Mouse (Mus musculus): ENCODE results near the gene Atg9a. TPM values are rescaled to one million over a fixed set of nuclear protein-coding genes. Genes with fewer than 3 reads are reported as not detected.

Atg9a gene
- polyA plus RNA-seq, 1 experiment from 2014 or later = 17.4 TPM

DNA sequence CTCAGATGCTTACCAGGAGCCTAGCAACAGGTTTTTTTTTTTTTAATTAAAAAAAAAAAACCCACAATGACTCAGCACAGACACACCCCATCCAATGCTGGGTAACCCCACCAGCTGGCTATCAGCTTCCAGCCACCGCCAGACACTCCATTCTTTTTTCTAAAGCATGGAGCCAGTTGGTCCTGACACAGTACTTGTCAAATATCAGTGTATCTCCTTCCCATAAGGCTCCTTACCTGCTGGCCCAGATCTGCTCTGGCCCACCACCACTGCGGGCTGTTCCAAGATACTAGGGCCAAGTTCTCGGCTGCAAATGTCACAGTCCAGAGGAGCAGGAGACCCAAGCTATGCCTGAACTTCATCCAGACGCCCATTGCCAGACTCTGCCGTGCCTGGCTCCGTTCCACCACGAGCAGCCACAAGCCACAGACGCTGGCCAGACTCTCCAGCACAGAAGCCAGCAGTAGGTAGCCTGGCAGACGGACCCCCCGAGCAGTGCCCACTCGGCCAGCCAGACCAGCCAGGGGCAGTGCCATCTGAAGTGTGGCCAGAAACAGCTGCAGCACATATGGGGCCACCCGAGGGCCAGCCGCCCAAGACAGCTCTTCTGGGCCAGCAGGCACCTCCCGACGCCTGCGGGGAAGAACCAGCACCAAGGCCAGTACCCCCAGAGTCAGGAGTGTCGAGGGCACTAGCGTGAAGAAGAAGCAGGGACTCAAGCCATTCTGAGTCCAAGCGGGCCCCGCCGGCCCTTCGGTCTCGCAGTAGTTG, 12.5 kb downstream of the Atg9a start:
- DNase-seq (ENCODE audit: low spot score) (peak; percentile 61), ATAC-seq (ENCODE audit: low FRiP score, low TSS enrichment) (peak; percentile 48)
- peak overlapping the region; percentile 69 for H3K9ac ChIP-seq (ENCODE audit: low read length)
- 7% methylated on average over 23 of the region's 23 CpGs for WGBS
- TF ChIP-seq CTCF (IDR thresholded peaks at IDR 0.05; ENCODE audit: low read depth) (no peak), EP300 (optimal IDR thresholded peaks at IDR 0.05) (no peak)
- H3K36me3 ChIP-seq (ENCODE audit: control insufficient read depth, insufficient read depth, low read length) = peaks cover 11% of the 10 kb centered on the region; the same call in 1 of the 2 replicates
- peak overlapping the region; percentile 62 for H3K4me3 ChIP-seq (ENCODE audit: low read depth, low read length)
- H3K4me1 ChIP-seq (replicated peaks; ENCODE audit: control insufficient read depth, insufficient read depth) = peaks cover 7% of the 10 kb centered on the region; the same call in 1 of the 2 replicates
- H3K27ac ChIP-seq (replicated peaks) = peak overlapping the region; percentile 81
- H3K4me2 ChIP-seq (replicated peaks; ENCODE audit: low read depth) = peak overlapping the region; percentile 92
- no peaks in the 10 kb centered on the region for H3K27me3 ChIP-seq (ENCODE audit: control insufficient read depth, insufficient read depth, low read length)
- no peaks in the 10 kb centered on the region for H3K9me3 ChIP-seq (ENCODE audit: control insufficient read depth, low read length)

DNA sequence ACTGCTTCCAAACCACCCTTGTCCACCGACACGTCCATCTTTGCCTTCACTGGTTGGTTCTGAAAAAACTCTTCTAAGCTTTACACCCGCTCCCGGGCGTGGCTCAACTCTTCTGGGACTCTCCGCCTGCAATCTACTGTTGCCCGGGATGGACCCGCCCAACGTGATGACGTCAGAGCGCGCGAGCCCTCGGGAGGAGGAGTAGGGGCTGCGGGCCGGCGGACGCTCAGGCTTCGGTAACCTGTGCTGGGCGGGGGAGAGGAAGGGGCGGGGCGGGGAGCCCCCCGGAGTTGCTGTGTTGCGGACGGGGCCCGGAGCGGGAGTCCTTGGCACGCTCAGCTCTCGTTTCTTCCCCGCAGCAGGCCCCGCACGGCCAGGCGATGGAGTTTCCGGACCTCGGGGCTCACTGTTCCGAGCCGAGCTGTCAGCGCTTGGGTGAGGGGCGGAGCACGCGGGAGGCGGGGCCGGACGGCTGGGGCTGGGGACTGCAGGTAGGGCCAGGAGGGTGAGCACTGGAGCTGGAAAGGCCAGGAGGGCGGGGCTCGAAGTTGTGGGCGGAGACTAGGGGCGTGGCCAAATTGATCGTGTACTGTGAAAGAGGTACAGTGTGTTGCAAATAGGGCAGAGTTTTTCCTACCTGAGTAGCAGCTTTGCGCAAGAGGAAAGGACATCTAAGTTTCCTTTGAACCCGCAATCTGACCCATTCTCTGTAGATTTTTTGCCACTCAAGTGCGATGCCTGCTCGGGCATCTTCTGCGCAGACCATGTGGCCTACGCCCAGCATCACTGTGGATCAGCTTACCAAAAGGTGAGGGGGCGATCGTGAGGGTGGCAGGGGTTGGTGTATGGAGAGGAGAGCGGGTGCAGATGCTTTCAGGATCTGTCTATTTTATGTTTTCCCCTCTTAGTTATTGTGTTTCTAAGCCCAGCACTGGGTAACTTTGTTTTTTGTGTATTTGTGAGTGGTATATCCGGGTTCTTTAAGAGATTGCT, 23.2 kb downstream of the Atg9a start, which contains the start of gene Zfand2b:
Zfand2b (plus strand) TSS at position 175 of the 993 bp plus-strand sequence.
- peaks cover 19% of the 10 kb centered on the region; the same call in 1 of the 2 replicates for H3K36me3 ChIP-seq (ENCODE audit: control insufficient read depth, insufficient read depth, low read length)
- 0 out of 2 replicates have a peak, but pooled peaks cover 3% of the 10 kb centered on the region for H3K4me1 ChIP-seq (replicated peaks; ENCODE audit: control insufficient read depth, insufficient read depth)
- H3K27me3 ChIP-seq (ENCODE audit: control insufficient read depth, insufficient read depth, low read length) = no peaks in the 10 kb centered on the region
- no peaks in the 10 kb centered on the region for H3K9me3 ChIP-seq (ENCODE audit: control insufficient read depth, low read length)
- ATAC-seq (ENCODE audit: low FRiP score, low TSS enrichment) = peak; percentile 98
- TF ChIP-seq CTCF (IDR thresholded peaks at IDR 0.05; ENCODE audit: low read depth) = no peak
- TF ChIP-seq EP300 (optimal IDR thresholded peaks at IDR 0.05) = no peak
- peak within 1 kb of the TSS; percentile 79 for H3K9ac ChIP-seq (ENCODE audit: low read length)
- WGBS = 2% methylated on average over 58 of the region's 59 CpGs
- peak within 1 kb of the TSS; percentile 65 for H3K4me2 ChIP-seq (replicated peaks; ENCODE audit: low read depth)
- H3K4me3 ChIP-seq (ENCODE audit: low read depth, low read length) = peak within 1 kb of the TSS; percentile 83
- H3K27ac ChIP-seq (replicated peaks) = peak within 1 kb of the TSS; percentile 90
- DNase-seq (ENCODE audit: low spot score) = peak; percentile 99

DNA sequence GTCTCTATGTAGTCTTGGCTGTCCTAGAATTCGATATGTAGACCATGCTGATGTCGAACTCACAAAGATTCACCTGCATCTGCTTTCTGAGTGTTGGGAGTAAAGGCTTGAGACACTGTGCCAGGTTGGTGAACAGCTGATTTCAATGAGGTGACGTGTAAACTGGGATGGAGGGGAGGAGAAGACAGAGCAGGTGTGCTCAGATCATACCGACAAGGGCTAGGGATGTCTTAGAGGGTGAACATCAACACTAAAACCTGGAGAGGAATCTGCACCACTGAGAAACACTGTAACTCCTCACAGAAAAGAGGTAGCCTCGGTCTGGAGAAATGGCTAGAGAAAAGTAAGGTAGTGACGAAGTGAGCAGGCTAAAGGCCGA, 23.9 kb downstream of the Atg9a start:
- Histone ChIP-seq H3K36me3 (ENCODE audit: control insufficient read depth, insufficient read depth, low read length) (peaks cover 13% of the 10 kb centered on the region; the same call in 1 of the 2 replicates), H3K4me2 (replicated peaks; ENCODE audit: low read depth) (peak overlapping the region; percentile 65), H3K4me1 (replicated peaks; ENCODE audit: control insufficient read depth, insufficient read depth) (0 out of 2 replicates have a peak, but pooled peaks cover 3% of the 10 kb centered on the region), H3K27me3 (ENCODE audit: control insufficient read depth, insufficient read depth, low read length) (no peaks in the 10 kb centered on the region), H3K4me3 (ENCODE audit: low read depth, low read length) (peak overlapping the region; percentile 83), H3K9me3 (ENCODE audit: control insufficient read depth, low read length) (no peaks in the 10 kb centered on the region), H3K27ac (replicated peaks) (peak overlapping the region; percentile 90), H3K9ac (ENCODE audit: low read length) (peak overlapping the region; percentile 79; the same call in 1 of the 2 replicates)
- WGBS = 9% methylated on average over 7 of the region's 7 CpGs
- TF ChIP-seq CTCF (IDR thresholded peaks at IDR 0.05; ENCODE audit: low read depth) (no peak), EP300 (optimal IDR thresholded peaks at IDR 0.05) (no peak)
- ATAC-seq (ENCODE audit: low FRiP score, low TSS enrichment) (peak; percentile 12), DNase-seq (ENCODE audit: low spot score) (no peak)

DNA sequence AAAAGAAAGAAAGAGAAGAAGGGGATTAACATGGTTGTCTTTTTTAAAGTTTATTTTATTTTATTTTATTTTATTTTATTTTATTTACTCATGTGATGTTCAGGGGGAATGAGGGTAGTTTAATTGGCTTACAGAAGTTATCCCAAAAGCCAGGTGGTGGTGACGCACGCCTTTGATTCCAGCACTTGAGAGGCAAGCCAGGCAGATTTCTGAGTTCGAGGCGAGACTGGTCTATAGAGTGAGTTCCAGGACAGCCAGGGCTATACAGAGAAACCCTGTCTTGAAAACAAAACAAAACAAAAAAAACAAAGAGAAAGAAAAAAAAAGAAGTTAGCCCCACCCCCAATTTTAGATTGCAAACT, 31.8 kb downstream of the Atg9a start:
- Histone ChIP-seq H3K9me3 (ENCODE audit: control insufficient read depth, low read length) (no peaks in the 10 kb centered on the region), H3K36me3 (ENCODE audit: control insufficient read depth, insufficient read depth, low read length) (no peaks in the 10 kb centered on the region), H3K4me1 (replicated peaks; ENCODE audit: control insufficient read depth, insufficient read depth) (no peaks in the 10 kb centered on the region), H3K9ac (ENCODE audit: low read length) (no peak overlapping the region), H3K4me3 (ENCODE audit: low read depth, low read length) (no peak overlapping the region), H3K27ac (replicated peaks) (no peak overlapping the region), H3K4me2 (replicated peaks; ENCODE audit: low read depth) (no peak overlapping the region), H3K27me3 (ENCODE audit: control insufficient read depth, insufficient read depth, low read length) (no peaks in the 10 kb centered on the region)
- TF ChIP-seq CTCF (IDR thresholded peaks at IDR 0.05; ENCODE audit: low read depth) = no peak
- WGBS = 81% methylated on average over 4 of the region's 4 CpGs
- ATAC-seq (ENCODE audit: low FRiP score, low TSS enrichment) (no peak), DNase-seq (ENCODE audit: low spot score) (no peak)

DNA sequence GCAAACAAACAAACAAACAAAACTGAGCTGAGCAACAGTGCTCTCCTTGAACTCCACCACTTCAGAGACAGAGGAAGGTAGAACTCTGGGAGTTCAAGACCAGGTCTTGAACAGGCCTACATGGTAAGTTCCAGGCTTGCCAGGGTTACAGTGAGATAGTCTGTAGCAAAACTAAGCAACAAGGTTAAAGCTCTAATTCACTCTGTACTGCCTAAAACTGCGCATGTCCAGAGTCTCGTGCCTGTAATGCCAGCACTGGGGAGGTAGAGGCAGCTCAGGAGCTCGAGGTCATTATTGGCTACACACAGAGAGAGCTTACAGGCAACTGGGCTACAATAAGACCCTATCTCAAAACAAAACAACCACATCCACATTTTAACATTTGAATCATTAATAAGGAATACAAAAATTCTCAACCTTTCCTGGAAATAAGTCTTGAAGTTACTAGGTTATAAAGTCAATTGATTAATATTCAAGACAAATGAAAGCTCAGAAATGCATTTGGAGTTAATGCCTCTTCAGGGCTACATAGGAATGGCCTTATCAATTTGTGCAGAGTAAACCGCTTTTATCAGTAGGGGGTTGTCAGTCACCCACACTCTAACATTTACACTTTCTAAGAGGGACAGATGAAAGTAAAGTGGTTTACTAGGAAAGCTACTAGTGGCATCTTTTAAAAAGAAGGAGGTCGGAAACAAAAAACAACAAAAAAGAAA, 32.3 kb downstream of the Atg9a start:
- DNase-seq (ENCODE audit: low spot score) = no peak
- Histone ChIP-seq H3K36me3 (ENCODE audit: control insufficient read depth, insufficient read depth, low read length) (no peaks in the 10 kb centered on the region), H3K27ac (replicated peaks) (no peak overlapping the region), H3K4me2 (replicated peaks; ENCODE audit: low read depth) (no peak overlapping the region), H3K9me3 (ENCODE audit: control insufficient read depth, low read length) (no peaks in the 10 kb centered on the region), H3K4me1 (replicated peaks; ENCODE audit: control insufficient read depth, insufficient read depth) (no peaks in the 10 kb centered on the region), H3K27me3 (ENCODE audit: control insufficient read depth, insufficient read depth, low read length) (no peaks in the 10 kb centered on the region), H3K4me3 (ENCODE audit: low read depth, low read length) (no peak overlapping the region), H3K9ac (ENCODE audit: low read length) (no peak overlapping the region)
- TF ChIP-seq CTCF (IDR thresholded peaks at IDR 0.05; ENCODE audit: low read depth) (no peak), EP300 (optimal IDR thresholded peaks at IDR 0.05) (no peak)
- no peak for ATAC-seq (ENCODE audit: low FRiP score, low TSS enrichment)
- WGBS = 69% methylated on average over 5 of the region's 5 CpGs

Data from stomach, postnatal 0 days (tissue).